In genomic region chr6:137723898-137724297, GRCm38 (mm10) we compare ENCODE assay signal across 8 mouse cellular contexts. TPM values are rescaled to one million over a fixed set of nuclear protein-coding genes. Genes with fewer than 3 reads are reported as not detected.
DNase-seq lines count a peak whose midpoint lies in the region.

No protein-coding gene starts in this region.

- peak; percentile 61 to 77 for DNase-seq in heart, adult 18-20 months
- no peak for DNase-seq in heart, postnatal 25 days (ENCODE audit: low spot score)
- peak; percentile 19 to 34 for DNase-seq in spleen, postnatal 36 days (ENCODE audit: low spot score in 2 of 2)
- no peak for DNase-seq in spleen, adult 12 weeks (ENCODE audit: low spot score)
- peak; percentile 55 to 69 for DNase-seq in cerebellum, postnatal 14 days
- peak; percentile 75 for DNase-seq in induced T-regulatory cell, adult 2 months (ENCODE audit: low read depth)
- DNase-seq in natural killer cell, adult 2 months (ENCODE audit: low spot score in 2 of 2) = peak; percentile 7 to 29
- DNase-seq in spleen, postnatal 14 days (ENCODE audit: low spot score in 2 of 2) = no peak

- intact Hi-C loops in heart, postnatal 25 days (cut with DNase I) = loop anchor here (1.0 to 5.0 kb wide), 5 partner anchors 75 to 517 kb away; no protein-coding TSS in a partner anchor

RNA-seq across cellular contexts. Expression of gene Strap, which starts 11.0 kb away (rescaled TPM):
- 10 to 100 TPM; 86.9 to 94.5 TPM for total RNA-seq in heart, adult 18-20 months (2021)
- total RNA-seq in heart, postnatal 25 days (2021) = 10 to 100 TPM; 84.7 to 88.3 TPM

RNA-seq across cellular contexts. Expression of gene Dera, which starts 30.4 kb away (rescaled TPM):
- 1 to 10 TPM; 5.2 to 7.8 TPM for total RNA-seq in heart, adult 18-20 months (2021)
- 1 to 10 TPM; 5.5 to 8.8 TPM for total RNA-seq in heart, postnatal 25 days (2021)

Comparison
In these comparisons a context has a peak if more than half of its experiments do, and no peak if none do; other contexts are left out.
1. DNase-seq: peak in heart, adult 18-20 months (2 of 2), spleen, postnatal 36 days (2 of 2), cerebellum, postnatal 14 days (2 of 2), induced T-regulatory cell, adult 2 months (single experiment) and natural killer cell, adult 2 months (2 of 2); none in heart, postnatal 25 days (single experiment), spleen, adult 12 weeks (single experiment) and spleen, postnatal 14 days (0 of 2).